Mouse (Mus musculus) liver, embryonic 13.5 days (tissue): ENCODE data around the gene Cnnm3. TPM values are rescaled to one million over a fixed set of nuclear protein-coding genes. Genes with fewer than 3 reads are reported as not detected.

ENCODE experiments used
- ATAC-seq: fragments of 200-750 bp; cut with Nextera tagmentation; 2 replicates; pipeline ENCODE4 v1.8.0; 2017; ENCODE audit warnings: low read depth, mild to moderate bottlenecking, moderate number of reproducible peaks, moderate library complexity
- DNase-seq: peaks from one replicate; pipeline ENCODE4 v3.0.0; 2022
- H3K27ac ChIP-seq: fragments of 300-500 bp; sonication (generic); 2 replicates; pipeline ENCODE4 v1.5.1; 2015; ENCODE audit warnings: moderate library complexity, mild to moderate bottlenecking, inconsistent platforms
- H3K27me3 ChIP-seq: fragments of 300-500 bp; sonication (generic); 2 replicates; pipeline ENCODE4 v1.6.1; 2015; ENCODE audit warnings: mild to moderate bottlenecking, inconsistent platforms
- H3K36me3 ChIP-seq: fragments of 300-500 bp; sonication (generic); 2 replicates; pipeline ENCODE4 v1.6.1; 2015; ENCODE audit warnings: mild to moderate bottlenecking, inconsistent platforms
- H3K4me1 ChIP-seq: fragments of 300-500 bp; sonication (generic); replicated peaks from 2 replicates; pipeline ENCODE4 v1.6.1; 2015; ENCODE audit warnings: inconsistent platforms
- H3K4me2 ChIP-seq: fragments of 300-500 bp; sonication (generic); 2 replicates; pipeline ENCODE4 v1.6.1; 2015; ENCODE audit warnings: inconsistent platforms, mild to moderate bottlenecking, moderate library complexity
- H3K4me3 ChIP-seq: fragments of 300-500 bp; sonication (generic); replicated peaks from 2 replicates; pipeline ENCODE4 v1.5.1; 2015; ENCODE audit warnings: mild to moderate bottlenecking, inconsistent platforms
- H3K9ac ChIP-seq: fragments of 300-500 bp; sonication (generic); 2 replicates; pipeline ENCODE4 v1.6.1; 2015; ENCODE audit warnings: mild to moderate bottlenecking, inconsistent platforms
- H3K9me3 ChIP-seq: fragments of 300-500 bp; sonication (generic); replicated peaks from 2 replicates; pipeline ENCODE4 v1.6.1; 2016; ENCODE audit warnings: inconsistent platforms
- WGBS: fragments of 180-500 bp; shearing (Covaris S2); methylation state at CpG from one replicate; pipeline ENCODE4 v1.1.7; 2015; ENCODE audit not compliant: insufficient replicate concordance; 5-methylcytosine and 5-hydroxymethylcytosine counted together
- polyA plus RNA-seq: library from polyadenylated mRNA; unstranded; fragments of >200 nt; fragmentation: Nextera tagmentation; extraction: Ambion mirVana; gene quantifications from 2 replicates; pipeline ENCODE4 v1.2.1, GENCODE M21; 2015

Cnnm3 gene
- polyA plus RNA-seq, 1 experiment from 2014 or later: 0.98 TPM

- H3K4me3 ChIP-seq: no peak overlapping the region
- DNase-seq: no peak
- H3K27me3 ChIP-seq: no peaks in the 10 kb centered on the region
- H3K9me3 ChIP-seq: no peaks in the 10 kb centered on the region
- H3K4me2 ChIP-seq: no peak overlapping the region
- H3K4me1 ChIP-seq: peaks cover 10% of the 10 kb centered on the region; the same call in 1 of the 2 replicates
- no peak for ATAC-seq
- H3K27ac ChIP-seq: no peak overlapping the region
- H3K9ac ChIP-seq: no peak overlapping the region
- WGBS: 82% methylated on average over 10 of the region's 10 CpGs
- H3K36me3 ChIP-seq: peaks cover 46% of the 10 kb centered on the region
These were observed 15.2 kb downstream of the Cnnm3 start for GRCm38 (mm10) chr1:36526903-36527302.

- Histone ChIP-seq H3K4me2 (no peak overlapping the region), H3K27ac (no peak overlapping the region), H3K9ac (no peak overlapping the region), H3K27me3 (no peaks in the 10 kb centered on the region), H3K9me3 (no peaks in the 10 kb centered on the region), H3K4me3 (no peak overlapping the region), H3K4me1 (peaks cover 10% of the 10 kb centered on the region; the same call in 1 of the 2 replicates), H3K36me3 (peaks cover 31% of the 10 kb centered on the region)
- ATAC-seq (no peak), DNase-seq (no peak)
- WGBS: 57% methylated on average over 1 of the region's 1 CpGs
These were observed 16.7 kb downstream of the Cnnm3 start for GRCm38 (mm10) chr1:36528351-36528750.

GRCm38 (mm10) chr1:36529274-36529673 is 17.6 kb downstream of the Cnnm3 start:
- WGBS: 79% methylated on average over 4 of the region's 4 CpGs
- Histone ChIP-seq H3K27ac (no peak overlapping the region), H3K4me2 (no peak overlapping the region)

GRCm38 (mm10) chr1:36529875-36530274 is 18.2 kb downstream of the Cnnm3 start:
- WGBS: 79% methylated on average over 4 of the region's 4 CpGs
- DNase-seq (no peak), ATAC-seq (no peak)
- Histone ChIP-seq H3K4me1 (peaks cover 13% of the 10 kb centered on the region; the same call in 1 of the 2 replicates), H3K36me3 (peaks cover 16% of the 10 kb centered on the region), H3K9me3 (no peaks in the 10 kb centered on the region), H3K4me2 (no peak overlapping the region), H3K27ac (no peak overlapping the region), H3K4me3 (no peak overlapping the region), H3K9ac (no peak overlapping the region), H3K27me3 (no peaks in the 10 kb centered on the region)

More at GRCm38 (mm10) chr1:36529274-36529673, 17.6 kb downstream of the Cnnm3 start:
- Histone ChIP-seq H3K9ac (no peak overlapping the region), H3K4me3 (no peak overlapping the region), H3K4me1 (peaks cover 10% of the 10 kb centered on the region; the same call in 1 of the 2 replicates), H3K9me3 (no peaks in the 10 kb centered on the region), H3K27me3 (no peaks in the 10 kb centered on the region), H3K36me3 (peaks cover 22% of the 10 kb centered on the region)
- ATAC-seq: no peak
- DNase-seq: no peak

GRCm38 (mm10) chr1:36530485-36530884 is 18.8 kb downstream of the Cnnm3 start:
- H3K4me2 ChIP-seq: no peak overlapping the region
- WGBS: 82% methylated on average over 8 of the region's 8 CpGs
- ATAC-seq (0 out of 2 replicates have a peak, but pooled peaks have one; percentile 4), DNase-seq (no peak)
- no peaks in the 10 kb centered on the region for H3K9me3 ChIP-seq
- H3K36me3 ChIP-seq: peaks cover 10% of the 10 kb centered on the region
- no peak overlapping the region for H3K4me3 ChIP-seq
- no peak overlapping the region for H3K9ac ChIP-seq
- no peak overlapping the region for H3K27ac ChIP-seq
- peaks cover 10% of the 10 kb centered on the region; the same call in 1 of the 2 replicates for H3K4me1 ChIP-seq
- H3K27me3 ChIP-seq: no peaks in the 10 kb centered on the region

GRCm38 (mm10) chr1:36530962-36531361 is 19.3 kb downstream of the Cnnm3 start:
- Histone ChIP-seq H3K4me1 (peaks cover 8% of the 10 kb centered on the region; the same call in 1 of the 2 replicates), H3K27ac (no peak overlapping the region), H3K27me3 (no peaks in the 10 kb centered on the region), H3K36me3 (peaks cover 5% of the 10 kb centered on the region), H3K9me3 (no peaks in the 10 kb centered on the region), H3K4me2 (no peak overlapping the region), H3K4me3 (no peak overlapping the region), H3K9ac (no peak overlapping the region)
- DNase-seq (no peak), ATAC-seq (no peak)
- WGBS: 80% methylated on average over 7 of the region's 7 CpGs

- Histone ChIP-seq H3K4me3 (no peak overlapping the region), H3K4me2 (no peak overlapping the region), H3K9me3 (no peaks in the 10 kb centered on the region), H3K36me3 (no peaks in the 10 kb centered on the region), H3K4me1 (peaks cover 10% of the 10 kb centered on the region; the same call in 1 of the 2 replicates), H3K27me3 (no peaks in the 10 kb centered on the region), H3K9ac (no peak overlapping the region), H3K27ac (no peak overlapping the region)
- no peak for ATAC-seq
- no peak for DNase-seq
- 85% methylated on average over 12 of the region's 12 CpGs for WGBS
These were observed 19.8 kb downstream of the Cnnm3 start for GRCm38 (mm10) chr1:36531461-36531860.

GRCm38 (mm10) chr1:36533546-36533945 is 21.9 kb downstream of the Cnnm3 start:
- Histone ChIP-seq H3K4me1 (peaks cover 10% of the 10 kb centered on the region; the same call in 1 of the 2 replicates), H3K27ac (no peak overlapping the region), H3K9me3 (no peaks in the 10 kb centered on the region), H3K4me3 (no peak overlapping the region), H3K9ac (no peak overlapping the region), H3K27me3 (no peaks in the 10 kb centered on the region), H3K36me3 (peaks cover 4% of the 10 kb centered on the region; the same call in 1 of the 2 replicates), H3K4me2 (no peak overlapping the region)
- DNase-seq (no peak), ATAC-seq (no peak)
- 78% methylated on average over 6 of the region's 6 CpGs for WGBS

- Histone ChIP-seq H3K9me3 (no peaks in the 10 kb centered on the region), H3K27me3 (no peaks in the 10 kb centered on the region), H3K4me1 (peaks cover 13% of the 10 kb centered on the region; the same call in 1 of the 2 replicates), H3K36me3 (peaks cover 11% of the 10 kb centered on the region), H3K4me3 (no peak overlapping the region), H3K27ac (no peak overlapping the region), H3K4me2 (no peak overlapping the region), H3K9ac (no peak overlapping the region)
- 60% methylated on average over 6 of the region's 6 CpGs for WGBS
- ATAC-seq (no peak), DNase-seq (no peak)
These were observed 23.0 kb downstream of the Cnnm3 start for GRCm38 (mm10) chr1:36534595-36535058.

GRCm38 (mm10) chr1:36535477-36536396 is 24.1 kb downstream of the Cnnm3 start:
- H3K27me3 ChIP-seq: no peaks in the 10 kb centered on the region
- H3K4me3 ChIP-seq: no peak overlapping the region
- H3K36me3 ChIP-seq: peaks cover 12% of the 10 kb centered on the region
- H3K27ac ChIP-seq: no peak overlapping the region; the same call in 1 of the 2 replicates
- no peaks in the 10 kb centered on the region for H3K9me3 ChIP-seq
- no peak for ATAC-seq
- H3K9ac ChIP-seq: no peak overlapping the region
- H3K4me2 ChIP-seq: no peak overlapping the region
- DNase-seq: no peak
- peaks cover 13% of the 10 kb centered on the region; the same call in 1 of the 2 replicates for H3K4me1 ChIP-seq
- WGBS: 70% methylated on average over 11 of the region's 11 CpGs

- H3K4me3 ChIP-seq: no peak overlapping the region
- no peaks in the 10 kb centered on the region for H3K9me3 ChIP-seq
- H3K27ac ChIP-seq: no peak overlapping the region; the same call in 1 of the 2 replicates
- no peaks in the 10 kb centered on the region for H3K27me3 ChIP-seq
- no peak overlapping the region for H3K4me2 ChIP-seq
- peaks cover 14% of the 10 kb centered on the region for H3K36me3 ChIP-seq
- no peak overlapping the region for H3K9ac ChIP-seq
- no peak for DNase-seq
- 73% methylated on average over 8 of the region's 8 CpGs for WGBS
- no peak for ATAC-seq
- H3K4me1 ChIP-seq: peaks cover 13% of the 10 kb centered on the region; the same call in 1 of the 2 replicates
These were observed 24.7 kb downstream of the Cnnm3 start for GRCm38 (mm10) chr1:36536397-36536728.
